Mouse (Mus musculus): ENCODE results near the gene Cirbp.

DNA sequence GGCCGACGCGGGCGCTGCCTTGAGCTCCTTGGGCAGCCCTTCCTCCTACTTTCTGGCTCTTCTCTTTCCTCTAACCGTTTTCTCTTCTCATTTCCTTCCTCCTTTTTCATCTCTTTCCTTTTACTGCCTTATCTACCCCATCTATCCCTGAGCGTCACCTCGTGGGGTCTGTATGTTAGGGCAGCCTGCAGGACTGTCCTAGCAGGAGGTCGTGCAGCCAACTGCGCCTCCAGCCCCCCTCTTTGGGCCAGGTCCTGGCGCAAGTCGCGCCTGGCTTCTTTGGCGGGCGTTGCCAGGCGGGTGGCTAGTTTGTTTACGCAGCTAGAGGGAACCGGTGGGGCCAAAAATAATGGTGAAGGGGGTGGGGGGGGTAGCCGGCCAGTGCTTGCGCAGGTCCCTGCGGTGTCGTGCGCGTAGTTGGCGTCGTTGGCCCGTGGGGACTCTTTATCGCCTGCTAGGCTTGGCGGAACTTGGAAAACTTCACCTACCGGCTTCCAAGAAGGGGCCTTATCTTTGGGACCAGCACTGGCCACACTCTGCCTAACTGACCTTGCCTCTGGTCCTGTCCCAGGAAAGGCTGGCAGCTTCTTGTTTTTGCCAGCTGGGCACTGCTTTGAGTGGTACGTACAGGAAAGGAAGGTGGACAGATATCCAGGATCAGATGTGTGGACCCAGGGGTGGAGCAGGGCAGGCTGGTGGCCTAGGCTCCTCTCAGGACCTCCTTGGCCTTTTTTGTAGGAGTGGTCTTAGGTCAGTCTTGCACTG lies 48.7 kb upstream of the Cirbp start:
- peak; percentile 42 for TF ChIP-seq CTCF (IDR thresholded peaks at IDR 0.05; ENCODE audit: low read depth)
- TF ChIP-seq EP300 (IDR thresholded peaks at IDR 0.05; ENCODE audit: low read depth), result peak; percentile 66; the same call in 1 of the 2 replicates
